Mouse (Mus musculus) limb, embryonic 14.5 days (tissue): ENCODE results near the gene Amdhd2. TPM values are rescaled to one million over a fixed set of nuclear protein-coding genes. Genes with fewer than 3 reads are reported as not detected.

Experiments
- ATAC-seq: fragments of 200-750 bp; cut with Nextera tagmentation; 2 replicates; pipeline ENCODE4 v1.8.0; 2017; ENCODE audit warnings: low read depth, moderate number of reproducible peaks, moderate TSS enrichment; ENCODE audit not compliant: low FRiP score
- DNase-seq: peaks from one replicate; pipeline ENCODE4 v3.0.0-alpha.2; 2015; ENCODE audit warnings: low spot score
- H3K27ac ChIP-seq: fragments of 300-500 bp; sonication (generic); replicated peaks from 2 replicates; pipeline ENCODE4 v1.5.1; 2014; ENCODE audit warnings: low read depth, mild to moderate bottlenecking, low read length, moderate library complexity, mixed read lengths
- H3K27me3 ChIP-seq: fragments of 300-500 bp; sonication (generic); 2 replicates; pipeline ENCODE4 v1.6.1; 2014; ENCODE audit warnings: low read length, mixed read lengths; ENCODE audit not compliant: control insufficient read depth, insufficient read depth
- H3K36me3 ChIP-seq: fragments of 300-500 bp; sonication (generic); 2 replicates; pipeline ENCODE4 v1.6.1; 2014; ENCODE audit warnings: mild to moderate bottlenecking, low read length, moderate library complexity, mixed read lengths; ENCODE audit not compliant: control insufficient read depth, insufficient read depth
- H3K4me1 ChIP-seq: fragments of 300-500 bp; sonication (generic); 2 replicates; pipeline ENCODE4 v1.6.1; 2014; ENCODE audit warnings: antibody characterized with exemption, low read length, mixed read lengths; ENCODE audit not compliant: control insufficient read depth, insufficient read depth
- H3K4me2 ChIP-seq: fragments of 300-500 bp; sonication (generic); replicated peaks from 2 replicates; pipeline ENCODE4 v1.6.1; 2014; ENCODE audit warnings: low read depth, mild to moderate bottlenecking, low read length, moderate library complexity; ENCODE audit not compliant: severe bottlenecking
- H3K4me3 ChIP-seq: fragments of 300-500 bp; sonication (generic); replicated peaks from 2 replicates; pipeline ENCODE4 v1.5.1; 2014; ENCODE audit warnings: low read length
- H3K9ac ChIP-seq: fragments of 300-500 bp; sonication (generic); 2 replicates; pipeline ENCODE4 v1.6.1; 2014; ENCODE audit warnings: mild to moderate bottlenecking, low read depth, low read length, moderate library complexity; ENCODE audit not compliant: severe bottlenecking
- H3K9me3 ChIP-seq: fragments of 300-500 bp; sonication (generic); 2 replicates; pipeline ENCODE4 v1.6.1; 2016; ENCODE audit warnings: low read length; ENCODE audit not compliant: control insufficient read depth
- POLR2A ChIP-seq: fragments of 200-500 bp; IDR thresholded peaks from 2 replicates; pipeline ENCODE4 v1.8.0; 2012; ENCODE audit warnings: inconsistent platforms, mild to moderate bottlenecking, moderate library complexity, borderline replicate concordance; ENCODE audit not compliant: insufficient read depth, insufficient read length; ENCODE audit errors: extremely low read depth
- WGBS: fragments of 180-500 bp; shearing (Covaris S2); extraction: QIAGEN DNeasy Blood & Tissue Kit; methylation state at CpG from one replicate; pipeline ENCODE4 v1.1.7; 2014; 5-methylcytosine and 5-hydroxymethylcytosine counted together
- polyA plus RNA-seq, 2 experiments: library from polyadenylated mRNA; depleted of rRNA in 1 of 2; stranded (reverse) in 1 of 2; unstranded in 1 of 2; fragments of >200 nt; fragmentation: Nextera tagmentation in 1 of 2; extraction: Ambion mirVana in 1 of 2; gene quantifications; 2 replicates each; pipeline versions ENCODE4 v1.2.1 to v1.2.3; 2012 to 2014

The Amdhd2 gene
- polyA plus RNA-seq (2012; rRNA removed) = 31.2 and 39.6 TPM in 2 replicates
- 27.4 and 32.6 TPM in 2 replicates for polyA plus RNA-seq (2014; fragmentation: Nextera tagmentation; extraction: Ambion mirVana)

DNA sequence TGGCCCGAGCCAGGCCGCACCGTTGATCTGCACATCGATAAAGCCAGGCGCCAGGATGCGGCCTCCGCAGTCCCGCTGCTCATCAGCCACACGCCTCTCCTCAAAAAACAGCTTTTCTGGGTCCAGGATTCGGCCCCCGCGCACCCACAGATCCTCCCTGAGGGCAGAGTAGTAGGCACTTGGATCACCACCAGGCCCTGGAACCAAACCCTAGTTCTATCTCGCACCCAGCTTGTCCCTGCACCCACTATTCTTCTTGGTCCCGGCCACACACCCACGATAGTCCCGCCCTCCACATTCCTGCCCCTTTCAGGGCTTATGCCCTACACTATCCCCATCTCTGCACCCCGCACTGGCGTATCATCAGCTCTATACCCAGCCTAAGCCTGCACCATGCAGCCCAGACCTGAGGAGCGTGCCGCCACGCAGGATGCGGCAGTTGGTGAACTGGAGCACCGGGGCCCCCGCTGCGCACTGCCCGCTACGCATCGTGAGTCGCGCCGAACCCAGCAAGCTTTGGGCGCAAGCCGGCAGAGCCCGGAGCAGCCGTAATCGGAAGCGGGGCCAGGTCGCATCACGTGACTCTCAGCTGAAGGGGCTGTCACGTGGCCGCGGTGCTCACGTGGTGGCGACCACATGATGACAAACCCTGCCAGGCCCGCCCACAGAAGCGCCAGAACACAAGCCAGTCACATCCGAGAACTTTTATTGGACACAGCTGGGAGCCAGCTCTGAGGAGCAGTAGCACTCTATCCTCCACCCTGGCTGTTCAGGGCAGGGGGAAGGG lies at the start of gene Amdhd2:
Gene Amdhd2 (minus strand): TSS at position 591 of the 787 bp plus-strand sequence.
- peaks cover 18% of the 10 kb centered on the region for H3K4me1 ChIP-seq
- peaks cover 24% of the 10 kb centered on the region for H3K36me3 ChIP-seq
- TF ChIP-seq POLR2A = 0 out of 2 replicates have a peak, but pooled peaks have one; percentile 21
- H3K9me3 ChIP-seq = no peaks in the 10 kb centered on the region
- DNase-seq (peak; percentile 97), ATAC-seq (peak; percentile 92)
- no peaks in the 10 kb centered on the region for H3K27me3 ChIP-seq
- WGBS = under 1% methylated on average over 46 of the region's 47 CpGs
- peak within 1 kb of the TSS; percentile 77 for H3K4me3 ChIP-seq
- H3K27ac ChIP-seq = peak within 1 kb of the TSS; percentile 68
- H3K4me2 ChIP-seq = peak within 1 kb of the TSS; percentile 90
- H3K9ac ChIP-seq = peak within 1 kb of the TSS; percentile 74

DNA sequence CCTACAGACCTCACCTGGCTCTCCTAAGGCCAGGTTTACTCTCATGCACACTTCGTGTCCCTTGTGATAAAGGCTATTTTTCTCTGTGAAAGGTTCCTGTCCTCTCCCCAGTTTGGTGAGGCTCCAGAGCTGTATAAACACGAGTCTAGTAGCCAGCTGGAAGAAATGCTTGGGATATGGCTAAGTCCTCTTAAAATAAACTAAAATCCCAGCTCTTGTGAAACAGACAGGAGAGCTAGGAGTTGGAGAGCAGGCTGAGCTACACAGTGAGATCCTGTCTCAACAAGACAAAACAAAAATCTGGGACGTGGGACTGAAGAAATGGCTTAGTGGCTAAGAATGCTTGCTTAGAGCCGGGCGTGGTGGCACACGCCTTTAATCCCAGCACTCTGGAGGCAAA lies 49.6 kb upstream of the Amdhd2 start:
- Histone ChIP-seq H3K9ac (no peak overlapping the region), H3K4me2 (no peak overlapping the region), H3K4me1 (peaks cover 26% of the 10 kb centered on the region), H3K9me3 (no peaks in the 10 kb centered on the region), H3K4me3 (no peak overlapping the region), H3K27me3 (no peaks in the 10 kb centered on the region), H3K36me3 (peaks cover 27% of the 10 kb centered on the region), H3K27ac (no peak overlapping the region)
- ATAC-seq = no peak
- DNase-seq = no peak
- no peak for TF ChIP-seq POLR2A
- 73% methylated on average over 6 of the region's 6 CpGs for WGBS

DNA sequence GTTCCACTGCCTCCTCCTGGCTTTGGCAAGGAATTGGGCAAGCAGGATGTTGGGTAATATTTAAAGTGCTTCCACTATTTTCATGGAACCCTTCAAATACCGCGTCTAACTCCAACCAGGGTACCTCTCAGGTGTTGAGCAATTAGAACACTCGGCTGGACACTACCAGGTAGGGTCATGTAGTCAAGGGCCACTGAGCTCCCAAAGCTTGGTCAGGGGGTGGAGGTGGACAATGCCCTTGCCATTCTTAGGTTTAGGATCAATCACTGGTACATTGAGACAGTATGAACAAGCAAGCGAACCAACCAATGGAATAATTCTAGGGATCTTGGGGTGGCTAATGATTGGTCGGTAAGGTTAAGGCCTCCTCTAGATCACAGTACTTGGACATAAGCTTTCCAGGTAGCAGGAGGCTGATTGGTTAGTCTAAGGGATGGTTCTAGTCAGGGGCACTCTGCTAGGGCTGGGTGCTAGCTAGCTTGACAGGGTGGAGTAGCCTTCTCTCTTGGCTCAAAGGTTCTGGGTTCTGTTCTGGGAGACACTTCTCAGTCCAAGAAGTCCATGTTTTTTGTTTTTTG lies 49.0 kb upstream of the Amdhd2 start:
- ATAC-seq (no peak), DNase-seq (no peak)
- TF ChIP-seq POLR2A = no peak
- Histone ChIP-seq H3K27ac (peak overlapping the region; percentile 90; the same call in 1 of the 2 replicates), H3K9ac (no peak overlapping the region), H3K36me3 (peaks cover 21% of the 10 kb centered on the region), H3K9me3 (no peaks in the 10 kb centered on the region), H3K4me3 (peak overlapping the region; percentile 45), H3K27me3 (no peaks in the 10 kb centered on the region), H3K4me1 (peaks cover 33% of the 10 kb centered on the region), H3K4me2 (peak overlapping the region; percentile 78)
- WGBS = 32% methylated on average over 5 of the region's 5 CpGs

DNA sequence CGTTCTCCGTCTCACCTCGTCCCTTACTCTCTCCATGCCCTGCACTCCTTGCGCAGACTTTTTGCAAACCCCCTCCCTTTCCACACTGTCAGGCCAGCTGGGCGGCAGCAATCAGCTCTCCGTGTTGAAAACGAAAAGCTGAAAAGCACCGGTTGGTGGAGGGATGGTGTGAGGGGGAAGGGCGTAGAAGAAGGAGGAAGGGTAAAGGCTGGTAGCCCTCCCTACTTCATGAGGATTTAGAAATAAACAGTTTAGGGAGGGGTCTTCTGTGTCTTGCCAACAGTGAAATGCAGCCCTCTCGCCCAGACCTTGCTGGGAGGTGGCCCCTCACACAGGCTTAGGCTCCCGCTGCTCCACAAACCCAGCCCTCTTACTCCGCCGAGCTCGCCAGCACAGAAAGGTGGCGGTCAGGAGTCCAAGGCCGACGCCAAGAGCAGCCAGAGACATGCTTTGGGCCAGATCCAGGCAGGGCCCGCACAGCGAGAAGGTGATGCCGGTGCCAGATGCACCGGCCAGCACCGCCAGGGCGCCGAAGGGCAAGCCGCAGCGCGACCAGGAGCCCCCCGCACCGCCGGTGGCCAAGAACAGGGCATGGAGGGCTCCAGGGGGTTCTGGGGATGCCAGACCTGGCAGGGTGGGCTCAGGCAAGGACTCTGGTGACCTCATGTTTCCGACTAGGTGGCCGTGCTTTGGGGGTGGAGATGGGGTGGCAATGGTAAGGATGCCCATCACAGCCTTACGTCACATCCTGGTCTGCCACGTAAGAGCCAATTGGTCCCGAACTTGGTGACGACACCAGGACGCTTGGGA lies 48.3 kb upstream of the Amdhd2 start:
- ATAC-seq (peak; percentile 5; the same call in 1 of the 2 replicates), DNase-seq (peak; percentile 70)
- 0 out of 2 replicates have a peak, but pooled peaks have one; percentile 12 for TF ChIP-seq POLR2A
- Histone ChIP-seq H3K9ac (peak overlapping the region; percentile 67), H3K27ac (peak overlapping the region; percentile 90), H3K36me3 (peaks cover 18% of the 10 kb centered on the region), H3K4me1 (peaks cover 40% of the 10 kb centered on the region), H3K4me3 (peak overlapping the region; percentile 45), H3K9me3 (no peaks in the 10 kb centered on the region), H3K4me2 (peak overlapping the region; percentile 78), H3K27me3 (no peaks in the 10 kb centered on the region)
- WGBS = 2% methylated on average over 37 of the region's 37 CpGs

GRCm38 (mm10) chr17:24210591-24210990 lies 47.0 kb upstream of the Amdhd2 start:
- H3K9ac ChIP-seq = peak overlapping the region; percentile 16; the same call in 1 of the 2 replicates
- H3K4me1 ChIP-seq = peaks cover 52% of the 10 kb centered on the region
- peaks cover 10% of the 10 kb centered on the region for H3K36me3 ChIP-seq
- ATAC-seq (no peak), DNase-seq (no peak)
- 58% methylated on average over 3 of the region's 3 CpGs for WGBS
- peak overlapping the region; percentile 78 for H3K4me2 ChIP-seq
- no peak for TF ChIP-seq POLR2A
- no peaks in the 10 kb centered on the region for H3K27me3 ChIP-seq
- no peaks in the 10 kb centered on the region for H3K9me3 ChIP-seq
- no peak overlapping the region for H3K4me3 ChIP-seq
- H3K27ac ChIP-seq = peak overlapping the region; percentile 90
